ENCODE assay signal across 29 mouse cellular contexts in genomic region chr4:134572449-134573300, GRCm38 (mm10). TPM values are rescaled to one million over a fixed set of nuclear protein-coding genes. Genes with fewer than 3 reads are reported as not detected.
A peak's percentile ranks its signal among the peaks of the same experiment; 100 is the strongest.
DNase-seq lines count a peak whose midpoint lies in the region; ATAC-seq lines count a peak whose summit lies in the region.
"Had no signal": no experiment of that assay in that cellular context is flagged by ENCODE, and none has a peak within 500 bp of the region (broad histone marks: within the 10 kb centered on the region; RNA-seq: fewer than 3 reads in every experiment).

No protein-coding gene starts in this region.

- no peak overlapping the region for H3K4me3 ChIP-seq in midbrain, embryonic 10.5 days
- no peak overlapping the region for H3K4me3 ChIP-seq in midbrain, embryonic 11.5 days (ENCODE audit: low read depth, low read length)
- no peak overlapping the region for H3K4me3 ChIP-seq in midbrain, embryonic 16.5 days (ENCODE audit: low read depth, low read length)
- H3K4me3 ChIP-seq: embryonic facial prominence, embryonic 13.5 days; forebrain, embryonic 10.5 days; forebrain, embryonic 15.5 days; hindbrain, embryonic 15.5 days; limb, embryonic 12.5 days; liver, embryonic 15.5 days; midbrain, embryonic 12.5 days; myocyte; neural tube, embryonic 12.5 days had no signal

- peak overlapping the region; percentile 38; the same call in 1 of the 2 replicates for H3K27ac ChIP-seq in midbrain, embryonic 10.5 days (replicated peaks)
- H3K27ac ChIP-seq in midbrain, embryonic 11.5 days (ENCODE audit: low read depth, low read length): no peak overlapping the region
- 0 out of 2 replicates have a peak overlapping the region, but pooled peaks have one; percentile 2 for H3K27ac ChIP-seq in midbrain, embryonic 16.5 days (ENCODE audit: low read length)
- H3K27ac ChIP-seq: embryonic facial prominence, embryonic 13.5 days; forebrain, embryonic 10.5 days; forebrain, embryonic 15.5 days; limb, embryonic 12.5 days; liver, embryonic 15.5 days; midbrain, embryonic 12.5 days; neural tube, embryonic 12.5 days; stomach, postnatal 0 days had no signal

- H3K9ac ChIP-seq in midbrain, embryonic 11.5 days (ENCODE audit: low read length): no peak overlapping the region
- H3K9ac ChIP-seq in midbrain, embryonic 16.5 days (ENCODE audit: low read depth, low read length): no peak overlapping the region
- H3K9ac ChIP-seq: embryonic facial prominence, embryonic 13.5 days; forebrain, embryonic 15.5 days; hindbrain, embryonic 15.5 days; limb, embryonic 12.5 days; liver, embryonic 15.5 days; lung, embryonic 14.5 days; midbrain, embryonic 12.5 days; neural tube, embryonic 12.5 days had no signal

- no peak for ATAC-seq in midbrain, embryonic 11.5 days (ENCODE audit: low FRiP score)
- no peak for ATAC-seq in midbrain, embryonic 16.5 days
- ATAC-seq: forebrain, embryonic 15.5 days; inflammation-experienced regulatory T-cells, adult 6 months had no signal

- no peaks in the 10 kb centered on the region for H3K9me3 ChIP-seq in midbrain, embryonic 10.5 days (replicated peaks)
- H3K9me3 ChIP-seq in midbrain, embryonic 11.5 days (ENCODE audit: control insufficient read depth, low read length): no peaks in the 10 kb centered on the region
- H3K9me3 ChIP-seq in midbrain, embryonic 16.5 days (replicated peaks; ENCODE audit: control insufficient read depth, low read length, poor library complexity, severe bottlenecking): no peaks in the 10 kb centered on the region
- H3K9me3 ChIP-seq: embryonic facial prominence, embryonic 13.5 days; forebrain, embryonic 15.5 days; hindbrain, embryonic 15.5 days; liver, embryonic 15.5 days; midbrain, embryonic 12.5 days; neural tube, embryonic 12.5 days had no signal

- H3K36me3 ChIP-seq in midbrain, embryonic 10.5 days: peaks cover 12% of the 10 kb centered on the region
- H3K36me3 ChIP-seq in midbrain, embryonic 11.5 days (ENCODE audit: control insufficient read depth, insufficient read depth, low read length): no peaks in the 10 kb centered on the region
- no peaks in the 10 kb centered on the region for H3K36me3 ChIP-seq in midbrain, embryonic 16.5 days (ENCODE audit: control insufficient read depth, insufficient read depth, low read length)
- H3K36me3 ChIP-seq: embryonic facial prominence, embryonic 13.5 days; forebrain, embryonic 15.5 days; hindbrain, embryonic 15.5 days; limb, embryonic 12.5 days; liver, embryonic 15.5 days; midbrain, embryonic 12.5 days; neural tube, embryonic 12.5 days had no signal

- peak; percentile 61 for DNase-seq in adrenal gland, postnatal 14 days
- no peak for DNase-seq in adrenal gland, adult 8-10 months
- DNase-seq in midbrain, embryonic 10.5 days (ENCODE audit: low spot score): no peak
- no peak for DNase-seq in midbrain, embryonic 11.5 days (ENCODE audit: low spot score, missing footprints)
- DNase-seq in left cerebral cortex, adult 9 months (ENCODE audit: low spot score in 2 of 2): no peak
- no peak for DNase-seq in ovary, postnatal 10 days (ENCODE audit: low spot score)
- DNase-seq: cerebellum, adult 18-20 months; heart, adult 18-20 months; heart, postnatal 4 days; kidney, adult 11 months; kidney, postnatal 14 days; lung, embryonic 14.5 days; right cerebral cortex, adult 18-20 months; right cerebral cortex, postnatal 4 days; thymus, adult 18-20 months; thymus, postnatal 25 days had no signal

- H3K4me1 ChIP-seq in midbrain, embryonic 10.5 days: peaks cover 18% of the 10 kb centered on the region
- peaks cover 2% of the 10 kb centered on the region for H3K4me1 ChIP-seq in midbrain, embryonic 11.5 days (ENCODE audit: control insufficient read depth, insufficient read depth, low read length)
- peaks cover 6% of the 10 kb centered on the region for H3K4me1 ChIP-seq in midbrain, embryonic 16.5 days (ENCODE audit: control insufficient read depth, insufficient read depth, low read length)
- H3K4me1 ChIP-seq: liver, embryonic 15.5 days had no signal

- no peak overlapping the region for H3K4me2 ChIP-seq in midbrain, embryonic 11.5 days
- no peak overlapping the region for H3K4me2 ChIP-seq in midbrain, embryonic 16.5 days (ENCODE audit: low read length)
- H3K4me2 ChIP-seq: embryonic facial prominence, embryonic 13.5 days; forebrain, embryonic 15.5 days; heart, embryonic 11.5 days; hindbrain, embryonic 15.5 days; limb, embryonic 12.5 days; liver, embryonic 15.5 days; lung, embryonic 14.5 days; midbrain, embryonic 12.5 days; neural tube, embryonic 12.5 days had no signal

- H3K27me3 ChIP-seq in midbrain, embryonic 10.5 days (ENCODE audit: low read depth, poor library complexity, severe bottlenecking): no peaks in the 10 kb centered on the region
- H3K27me3 ChIP-seq in midbrain, embryonic 11.5 days (ENCODE audit: control insufficient read depth, insufficient read depth, low read length): no peaks in the 10 kb centered on the region
- no peaks in the 10 kb centered on the region for H3K27me3 ChIP-seq in midbrain, embryonic 16.5 days (ENCODE audit: control insufficient read depth, insufficient read depth, low read depth, low read length)
- H3K27me3 ChIP-seq: embryonic facial prominence, embryonic 13.5 days; forebrain, embryonic 15.5 days; hindbrain, embryonic 15.5 days; liver, embryonic 15.5 days; midbrain, embryonic 12.5 days had no signal

- 88% methylated on average over 24 of the region's 24 CpGs for WGBS in midbrain, embryonic 10.5 days
- WGBS in midbrain, embryonic 11.5 days: 89% methylated on average over 24 of the region's 24 CpGs
- 72% methylated on average over 24 of the region's 24 CpGs for WGBS in midbrain, embryonic 16.5 days

RNA-seq across cellular contexts. Expression of gene Selenon, which starts 20.7 kb away (rescaled TPM):
- total RNA-seq in adrenal gland, postnatal 14 days (2021): 30.2 and 32.3 TPM in 2 replicates
- 10 to 100 TPM; 28.9 to 58.1 (median 44.4) TPM for total RNA-seq in adrenal gland, adult 8-10 months (2022)
- 8.4 and 8.6 TPM in 2 replicates for polyA plus RNA-seq in midbrain, embryonic 10.5 days (2016; fragmentation: Nextera tagmentation; extraction: Ambion mirVana)
- 19.1 and 24.6 TPM in 2 replicates for polyA plus RNA-seq in midbrain, embryonic 11.5 days (2014; fragmentation: Nextera tagmentation; extraction: Ambion mirVana)
- polyA plus RNA-seq in midbrain, embryonic 16.5 days (2015; fragmentation: Nextera tagmentation; extraction: Ambion mirVana): 6.7 and 9.2 TPM in 2 replicates

RNA-seq across cellular contexts. Expression of gene Mtfr1l, which starts 37.5 kb away (rescaled TPM):
- 103 and 113 TPM in 2 replicates for total RNA-seq in adrenal gland, postnatal 14 days (2021)
- 100 to 1,000 TPM; 125 to 174 (median 152) TPM for total RNA-seq in adrenal gland, adult 8-10 months (2022)
- 120 and 127 TPM in 2 replicates for polyA plus RNA-seq in midbrain, embryonic 10.5 days (2016; fragmentation: Nextera tagmentation; extraction: Ambion mirVana)
- 132 and 140 TPM in 2 replicates for polyA plus RNA-seq in midbrain, embryonic 11.5 days (2014; fragmentation: Nextera tagmentation; extraction: Ambion mirVana)
- 169 and 175 TPM in 2 replicates for polyA plus RNA-seq in midbrain, embryonic 16.5 days (2015; fragmentation: Nextera tagmentation; extraction: Ambion mirVana)
